Mouse (Mus musculus) lung, adult 10 weeks (tissue): ENCODE data around the gene Lpcat3. TPM values are rescaled to one million over a fixed set of nuclear protein-coding genes. Genes with fewer than 3 reads are reported as not detected.

Experiments
- polyA plus RNA-seq: library from polyadenylated mRNA; stranded (reverse); fragments of 350-450 nt; fragmentation: Illumina TruSeq; extraction: RNeasy Lipid Tissue Mini Kit (QIAGEN cat#74804); gene quantifications from one replicate; pipeline ENCODE4 v1.2.3, GENCODE M21; 2014; ENCODE audit warnings: low read depth, low replicate concordance; ENCODE audit not compliant: insufficient read depth

Gene Lpcat3
- 29.1 TPM for polyA plus RNA-seq

GRCm38 (mm10) chr6:124662477-124663423 lies at the start of gene Lpcat3:
Gene Lpcat3, plus strand, starts transcription at chr6:124663027.

GRCm38 (mm10) chr6:124635985-124636384 lies 26.8 kb upstream of the Lpcat3 start, which contains the start of gene C1s2:
Gene C1s2, minus strand, starts transcription at chr6:124636085.

GRCm38 (mm10) chr6:124711824-124712782 lies 49.3 kb downstream of the Lpcat3 start, which contains the start of the genes Emg1 and Phb2:
Gene Emg1, minus strand, starts transcription at chr6:124712178.
Gene Phb2, plus strand, starts transcription at chr6:124712336.

GRCm38 (mm10) chr6:124738511-124739023 lies 75.7 kb downstream of the Lpcat3 start, which contains the start of gene Ptpn6:
Gene Ptpn6, minus strand, starts transcription at chr6:124738714.

GRCm38 (mm10) chr6:124740888-124741761 lies 78.3 kb downstream of the Lpcat3 start, which contains the start of gene Grcc10:
Gene Grcc10, minus strand, starts transcription at chr6:124741374.

Other genes starting within 250 kb of the Lpcat3 start
- gene Pex5, start 248.0 kb upstream of the Lpcat3 start, polyA plus RNA-seq = 16.2 TPM
- gene Clstn3, start 198.2 kb upstream of the Lpcat3 start, polyA plus RNA-seq = 2.1 TPM
- gene C1rl, start 169.9 kb upstream of the Lpcat3 start, polyA plus RNA-seq = 3.7 TPM
- gene C1ra, start 150.6 kb upstream of the Lpcat3 start, polyA plus RNA-seq = 40.1 TPM
- 74.9 TPM for gene C1s1, start 120.7 kb upstream of the Lpcat3 start, polyA plus RNA-seq
- not detected for gene C1rb, start 92.7 kb upstream of the Lpcat3 start, polyA plus RNA-seq
- not detected for gene C1s2, start 26.9 kb upstream of the Lpcat3 start, polyA plus RNA-seq
- 102 TPM for gene Emg1, start 49.2 kb downstream of the Lpcat3 start, polyA plus RNA-seq
- 92.0 TPM for gene Phb2, start 49.3 kb downstream of the Lpcat3 start, polyA plus RNA-seq
- gene Ptpn6, start 75.7 kb downstream of the Lpcat3 start, polyA plus RNA-seq = 42.2 TPM
- gene Grcc10, start 78.3 kb downstream of the Lpcat3 start, polyA plus RNA-seq = 242 TPM
- not detected for gene Gm45234, start 93.0 kb downstream of the Lpcat3 start, polyA plus RNA-seq
- gene Atn1, start 93.5 kb downstream of the Lpcat3 start, polyA plus RNA-seq = 13.2 TPM
- gene Eno2, start 106.6 kb downstream of the Lpcat3 start, polyA plus RNA-seq = 1.5 TPM
- 33.3 TPM for gene Lrrc23, start 116.7 kb downstream of the Lpcat3 start, polyA plus RNA-seq
- 15.0 TPM for gene Spsb2, start 145.6 kb downstream of the Lpcat3 start, polyA plus RNA-seq
- gene Tpi1, start 151.3 kb downstream of the Lpcat3 start, polyA plus RNA-seq = 125 TPM
- gene Usp5, start 166.5 kb downstream of the Lpcat3 start, polyA plus RNA-seq = 35.8 TPM
- gene Cdca3, start 166.5 kb downstream of the Lpcat3 start, polyA plus RNA-seq = 2.7 TPM
- not detected for gene Gnb3, start 177.2 kb downstream of the Lpcat3 start, polyA plus RNA-seq
- 16.9 TPM for gene P3h3, start 194.7 kb downstream of the Lpcat3 start, polyA plus RNA-seq
- 0.08 TPM for gene Gpr162, start 201.0 kb downstream of the Lpcat3 start, polyA plus RNA-seq
- gene Cd4, start 225.2 kb downstream of the Lpcat3 start, polyA plus RNA-seq = 2.3 TPM
- 1.4 TPM for gene Lag3, start 248.7 kb downstream of the Lpcat3 start, polyA plus RNA-seq